Mouse (Mus musculus): ENCODE results near the gene Mymk.

DNA sequence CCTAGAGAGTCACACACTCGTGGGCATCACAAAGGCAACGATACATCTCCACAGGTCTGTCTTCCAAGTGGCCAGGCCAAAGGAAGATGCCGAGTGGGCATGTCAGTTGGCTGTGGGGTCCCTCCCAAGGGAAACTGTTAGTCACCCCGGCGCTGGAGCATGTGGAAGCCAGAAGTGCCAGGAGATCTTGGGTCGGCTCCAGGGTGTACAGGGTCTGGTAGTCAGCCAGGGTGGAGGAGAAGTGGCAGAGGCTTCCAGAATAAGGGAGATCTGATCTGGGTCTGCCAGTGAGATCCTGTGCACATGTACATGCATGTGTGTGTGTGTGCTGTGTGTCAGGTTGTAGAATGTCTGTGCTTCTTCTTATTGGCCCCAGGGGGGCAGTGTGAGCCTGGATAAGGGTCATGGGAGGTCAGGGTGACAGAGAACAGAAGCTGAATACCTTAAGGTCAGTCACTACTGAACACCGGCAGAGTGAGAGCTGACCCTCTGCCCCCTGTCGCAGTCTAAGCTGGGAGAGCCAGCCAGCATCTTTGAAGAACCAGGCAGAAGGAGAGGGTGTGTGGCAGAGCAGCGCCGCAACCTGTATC is 5.8 kb upstream of the Mymk start:
- TF ChIP-seq CTCF (IDR thresholded peaks at IDR 0.05; ENCODE audit: insufficient read depth, low read length), result peak; percentile 65
- TF ChIP-seq POLR2A (IDR thresholded peaks at IDR 0.05; ENCODE audit: borderline replicate concordance, extremely low read depth, low read depth, low read length), result no peak

Measured in lung, adult 2 months (tissue).